Mouse (Mus musculus): ENCODE measurements around the gene Bcl3. TPM values are rescaled to one million over a fixed set of nuclear protein-coding genes. Genes with fewer than 3 reads are reported as not detected.

The Bcl3 gene
- polyA plus RNA-seq (2017; shearing (Covaris generic)), result 10 to 100 TPM; 15.9 to 19.5 TPM

DNA sequence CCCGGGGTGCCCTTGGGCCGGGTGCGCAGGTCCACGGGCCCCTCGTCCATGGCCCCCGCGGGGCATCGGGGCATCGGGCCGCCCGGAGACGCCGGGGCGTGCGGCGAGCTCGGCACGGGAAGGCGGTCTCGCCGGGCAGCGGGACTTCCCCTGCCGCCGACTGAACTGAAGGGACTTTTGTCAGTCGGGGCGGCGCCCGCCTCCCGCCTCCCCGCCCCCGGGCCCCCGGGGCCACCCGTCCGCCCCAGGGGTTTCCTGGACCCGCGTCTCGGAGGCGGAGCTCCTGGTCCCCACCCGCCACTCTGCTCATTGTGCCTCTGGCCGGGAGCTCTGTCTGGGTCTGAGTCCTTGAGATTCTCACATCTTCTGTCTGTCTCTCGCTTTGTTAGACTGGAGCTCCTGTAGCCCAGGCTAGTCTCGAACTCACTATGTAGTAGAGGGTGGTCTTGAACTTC lies at the start of gene Bcl3:
Gene Bcl3 (minus strand): TSS at position 167 of the 455 bp plus-strand sequence.
- ATAC-seq, result peak; percentile 45

DNA sequence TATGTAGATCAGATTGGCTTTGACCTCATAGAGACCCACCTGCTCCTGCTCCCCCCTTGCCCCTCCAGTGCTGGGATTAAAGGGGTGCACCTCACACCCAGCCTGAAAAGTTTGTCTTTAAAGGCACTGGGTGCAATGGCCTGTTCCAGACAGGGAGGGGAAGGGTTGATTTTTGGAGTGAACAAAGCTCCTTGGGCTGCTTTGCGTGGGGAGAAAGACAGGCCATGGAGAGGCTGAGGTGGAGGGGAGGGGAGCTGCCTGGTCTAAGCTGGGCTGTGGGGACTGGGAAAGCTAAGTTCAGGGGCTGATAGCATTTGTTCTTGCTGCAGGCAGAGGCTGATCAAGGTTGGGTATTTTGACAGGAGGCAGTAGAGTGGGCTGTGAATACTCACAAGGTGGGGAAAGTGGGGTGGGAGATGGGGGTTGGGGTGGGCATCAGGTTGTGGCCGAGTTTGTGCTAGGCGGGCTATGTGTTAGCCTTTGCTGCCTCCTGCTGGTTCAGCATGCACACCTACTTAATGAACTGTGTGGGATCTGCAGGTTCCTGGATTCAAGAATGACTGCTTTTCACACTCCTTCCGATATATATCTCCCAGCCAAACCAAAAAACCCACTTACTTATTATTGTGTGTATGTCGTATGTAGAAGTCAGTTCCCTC lies 49.5 kb upstream of the Bcl3 start:
- ATAC-seq, result no peak

DNA sequence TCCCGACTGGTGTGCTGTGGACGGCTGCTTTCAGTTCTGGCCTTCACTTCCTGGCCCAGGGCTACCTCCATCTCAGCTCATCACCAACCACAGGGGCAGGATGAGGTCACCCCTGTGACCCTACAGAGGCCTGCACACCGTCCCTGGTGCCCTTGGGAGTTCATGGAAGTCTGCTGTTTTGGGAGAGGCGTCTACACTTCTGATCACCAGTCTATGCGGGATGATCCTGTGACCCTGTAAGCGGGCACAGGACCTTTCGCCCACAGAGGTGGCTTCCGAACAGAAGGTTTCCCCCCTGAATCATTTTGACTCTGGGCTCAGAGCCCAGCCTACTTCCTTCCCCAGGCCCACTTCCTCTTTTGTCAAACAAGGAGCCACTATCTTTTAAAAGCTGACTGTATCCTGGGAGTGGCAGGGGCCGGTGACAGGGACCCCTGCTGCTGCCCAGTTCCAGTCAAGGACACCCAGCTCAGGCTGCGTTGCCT lies 48.6 kb upstream of the Bcl3 start:
- peak; percentile 72 for ATAC-seq

DNA sequence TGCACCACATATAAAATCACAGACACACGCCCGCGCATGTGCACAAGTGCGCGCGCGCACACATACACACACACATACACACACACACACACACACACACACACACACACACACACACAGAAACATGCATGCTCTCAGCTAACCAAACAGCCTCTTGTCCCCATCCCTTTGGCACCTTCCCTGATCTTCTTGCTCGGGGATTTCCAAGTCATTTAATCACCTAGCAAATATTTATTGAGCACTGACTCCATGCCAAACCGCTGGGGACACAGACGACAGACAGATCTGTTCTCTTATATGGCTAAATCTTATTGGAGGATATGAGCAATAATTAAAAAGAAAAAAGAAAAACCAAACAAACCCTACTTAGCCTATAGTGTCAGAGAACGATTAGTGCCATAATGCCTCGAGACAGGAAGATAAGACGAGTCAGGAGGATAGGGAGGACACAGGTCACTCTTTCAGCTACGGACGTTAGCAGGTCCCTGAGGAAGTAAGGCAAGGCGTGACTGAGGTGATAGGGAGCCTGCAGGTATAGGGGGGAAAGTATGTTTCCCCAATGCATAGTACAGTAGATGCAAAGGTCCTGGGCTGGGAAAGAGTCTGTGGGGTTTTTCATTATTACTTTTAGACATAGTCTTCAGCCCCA lies 45.3 kb upstream of the Bcl3 start:
- no peak for ATAC-seq

DNA sequence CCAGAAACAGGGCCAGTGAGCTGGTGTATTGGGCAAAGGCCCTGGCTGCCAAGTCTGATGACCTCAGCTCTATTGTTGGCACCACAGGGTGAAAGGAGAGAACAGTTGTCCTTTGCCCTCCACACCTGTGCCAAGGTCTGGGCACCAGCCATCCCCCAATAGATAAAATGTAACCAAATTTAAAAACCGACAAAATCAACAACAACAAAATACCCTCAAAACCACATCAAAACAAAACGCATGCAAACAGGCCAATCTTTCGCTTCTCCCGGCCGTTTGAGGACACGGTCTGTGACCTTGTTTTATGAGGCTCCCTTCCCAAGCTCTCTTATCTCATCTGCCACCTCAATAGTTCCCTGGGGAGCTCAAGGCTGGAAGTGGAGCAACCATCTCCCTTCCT lies 43.9 kb upstream of the Bcl3 start:
- ATAC-seq, result no peak

DNA sequence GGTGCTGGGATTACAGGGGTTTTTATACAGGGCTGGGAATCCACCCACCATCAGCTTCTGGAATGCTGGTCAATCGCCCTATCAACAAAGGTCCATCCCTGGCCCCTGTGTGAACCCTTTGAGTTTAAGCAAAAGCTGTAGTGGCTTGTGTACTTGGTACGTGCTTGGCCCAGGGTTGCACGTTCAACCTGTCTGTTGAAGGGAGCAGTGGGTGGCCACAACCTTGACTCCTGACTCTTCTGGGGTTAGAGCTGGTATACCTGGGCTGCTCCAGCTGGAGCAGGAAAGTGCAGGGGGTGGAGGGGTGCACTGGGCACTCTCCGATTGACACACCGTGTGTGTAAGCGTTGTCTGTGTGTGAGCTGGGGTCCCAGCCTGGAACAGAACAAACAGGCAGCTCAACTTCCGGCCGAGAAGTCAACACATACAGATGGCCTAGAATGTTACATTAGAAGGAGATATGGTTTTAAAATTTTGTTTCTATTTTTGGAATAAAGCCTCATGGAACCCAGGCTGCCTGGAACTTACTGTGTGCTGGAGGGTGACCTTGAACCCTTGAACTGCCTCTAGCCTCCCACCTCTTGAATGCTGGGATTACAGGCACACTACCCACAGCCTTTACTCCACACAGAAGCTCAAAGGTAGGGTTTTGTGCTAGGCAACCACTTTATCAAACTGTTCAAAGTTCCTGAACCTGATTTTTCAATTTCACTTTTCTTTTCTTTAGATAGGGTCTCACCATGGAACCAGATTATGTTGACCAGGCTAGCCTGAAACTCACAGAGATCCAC lies 42.9 kb upstream of the Bcl3 start:
- no peak for ATAC-seq

DNA sequence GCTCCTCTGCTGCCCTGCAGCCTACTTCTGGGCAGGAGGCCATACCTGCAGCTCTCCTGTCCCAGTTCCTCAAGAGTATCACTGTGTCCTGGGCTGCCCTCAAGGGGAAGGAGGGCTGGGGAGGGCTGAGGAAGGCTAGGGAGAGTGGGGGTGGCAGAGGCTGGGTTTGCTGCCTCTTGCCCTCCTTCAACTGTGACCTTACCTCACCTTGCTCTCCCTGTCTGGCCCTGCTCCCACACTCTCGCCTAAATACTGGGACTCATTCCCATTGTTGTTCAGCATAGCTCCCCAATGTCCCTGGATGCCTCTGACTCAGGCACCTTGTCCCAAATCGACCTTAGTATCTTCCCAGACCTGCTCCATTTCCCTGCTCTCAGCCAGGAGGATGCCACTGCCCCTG lies 41.7 kb upstream of the Bcl3 start:
- ATAC-seq, result no peak

DNA sequence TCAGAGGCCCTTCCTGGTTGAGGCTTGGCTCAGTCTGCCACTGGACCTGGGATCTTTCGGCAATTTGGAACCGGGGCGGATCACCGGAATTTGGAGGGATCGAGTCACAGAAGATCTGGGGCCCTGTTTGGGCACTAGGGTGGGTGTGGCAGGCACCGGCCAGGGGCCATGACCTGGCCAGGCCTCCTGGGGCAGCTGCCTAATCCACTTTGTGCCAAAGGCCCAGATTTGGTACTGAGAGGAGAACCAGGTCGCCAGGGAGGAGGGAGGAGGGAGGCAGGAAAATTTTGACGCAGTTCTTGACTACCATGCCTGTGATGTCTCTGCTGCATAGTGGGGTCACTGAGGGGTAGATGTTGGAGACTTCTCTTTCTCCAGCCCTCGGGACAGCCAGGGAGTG lies 38.6 kb upstream of the Bcl3 start, which contains the start of gene Ceacam16:
Gene Ceacam16 (minus strand): TSS at position 101 of the 400 bp plus-strand sequence.
- ATAC-seq, result no peak

DNA sequence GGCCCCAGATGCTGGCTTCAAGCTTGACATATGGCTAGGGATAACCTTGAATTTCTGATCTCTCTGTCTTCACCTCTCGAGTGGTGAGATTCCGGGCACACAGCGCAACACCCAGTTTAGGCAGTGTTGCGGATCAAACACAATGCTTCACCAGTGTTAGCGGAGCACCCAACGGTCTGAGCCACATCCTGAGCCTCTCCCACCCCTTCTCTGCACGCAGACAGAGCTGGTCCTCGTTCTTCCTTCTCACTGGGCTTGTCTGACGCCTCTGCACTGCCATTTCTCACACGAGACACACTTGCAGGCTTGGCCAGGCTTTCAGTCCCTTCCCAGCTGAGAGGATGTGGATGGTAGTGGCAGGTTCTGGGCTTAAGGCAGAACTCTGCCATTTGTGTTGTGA lies 37.2 kb upstream of the Bcl3 start:
- ATAC-seq, result no peak

DNA sequence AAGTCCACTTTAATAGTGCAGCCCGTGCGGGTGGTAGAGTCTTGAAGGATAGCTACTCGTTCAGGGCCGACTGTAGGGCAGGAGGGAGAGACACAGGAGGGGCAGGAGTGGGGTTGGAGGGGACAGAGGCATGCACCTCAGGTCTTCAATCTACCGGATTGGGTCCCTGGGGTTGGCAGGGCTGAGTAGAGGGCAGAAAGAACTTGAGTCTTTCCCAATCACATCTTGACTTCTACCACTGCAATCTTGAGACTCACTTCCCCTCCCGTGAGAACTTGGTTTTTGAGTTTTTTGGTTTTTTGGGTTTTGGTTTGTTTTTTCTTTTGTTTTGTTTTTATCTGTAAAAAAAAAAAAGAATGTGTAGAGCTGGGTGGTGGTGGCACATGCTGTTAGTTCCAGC lies 33.7 kb upstream of the Bcl3 start:
- no peak for ATAC-seq

DNA sequence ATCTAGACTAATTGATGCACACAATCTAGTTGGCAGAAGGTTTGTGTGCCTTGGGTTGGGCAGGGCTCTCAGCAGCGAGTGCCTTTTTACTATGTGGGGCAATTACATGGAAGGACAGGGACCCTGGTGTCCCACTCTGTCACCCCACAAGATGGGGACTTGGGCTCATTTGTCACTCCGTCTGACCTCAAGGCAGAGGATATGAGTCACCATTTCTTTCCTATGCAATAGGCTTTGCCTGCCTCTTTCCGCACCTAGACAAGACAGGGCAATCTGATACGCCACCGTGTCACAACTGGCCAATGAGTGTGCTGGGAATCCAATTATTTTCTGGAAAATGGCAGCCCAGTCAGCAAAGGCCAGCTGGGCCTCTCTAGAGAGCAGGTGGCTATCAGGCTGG lies 33.1 kb upstream of the Bcl3 start:
- ATAC-seq, result peak; percentile 66

DNA sequence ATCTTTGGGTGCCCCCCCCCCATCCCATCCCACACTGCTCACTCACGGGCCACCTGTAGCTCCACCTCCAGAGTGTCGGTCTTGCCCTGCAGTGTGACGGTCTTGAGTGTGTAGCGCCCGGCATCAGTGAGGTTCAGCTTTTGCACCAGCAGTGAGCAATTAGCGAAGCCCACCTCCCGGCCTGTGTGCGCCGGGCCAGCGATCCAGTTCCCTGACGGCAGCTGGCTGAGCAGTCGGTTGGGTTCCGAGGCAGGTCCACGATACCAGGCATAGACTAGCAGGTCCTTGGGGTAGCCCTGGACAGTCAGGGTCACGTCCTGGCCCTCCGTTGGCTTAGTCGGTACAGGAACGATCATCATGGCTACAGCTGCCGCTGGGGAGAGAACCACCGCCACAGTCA lies 31.0 kb upstream of the Bcl3 start:
- no peak for ATAC-seq

DNA sequence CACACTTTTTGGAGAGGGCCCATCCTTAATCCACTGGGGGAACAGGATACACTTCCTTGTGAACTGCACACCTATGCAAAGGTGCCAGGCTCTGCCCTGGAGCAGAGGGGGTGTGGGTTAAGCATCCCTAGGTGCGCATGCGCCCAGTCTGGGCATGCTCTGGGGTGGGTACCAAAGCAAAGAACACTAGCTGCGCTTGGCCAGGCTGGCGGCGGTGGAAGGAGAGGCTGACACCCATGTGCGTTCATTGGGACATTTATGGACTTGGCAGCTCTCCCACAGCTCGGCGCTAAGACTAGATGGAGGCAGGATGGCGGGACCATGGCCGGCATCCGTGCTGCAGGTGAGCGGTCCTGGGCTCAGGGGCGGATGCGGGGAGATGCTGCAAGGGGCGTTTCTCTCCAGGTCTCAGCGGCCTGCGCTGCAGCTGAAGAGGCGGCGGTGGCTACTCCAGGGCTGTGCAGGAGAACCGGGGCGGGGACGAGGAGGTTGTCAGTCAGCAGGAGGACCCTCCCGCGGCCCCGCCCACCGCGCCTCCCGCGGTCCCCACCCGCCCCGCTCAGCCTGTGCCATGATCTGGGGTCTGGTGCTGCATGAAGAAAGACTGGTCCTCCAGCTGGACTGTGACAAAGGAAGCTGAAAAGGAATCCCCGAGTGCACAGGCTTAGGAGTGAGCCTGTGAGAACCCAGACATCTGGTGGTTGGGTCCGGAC lies 29.4 kb upstream of the Bcl3 start, which contains the start of gene Gm19345:
Gene Gm19345 (plus strand): TSS at position 146 of the 713 bp plus-strand sequence.
- no peak for ATAC-seq

DNA sequence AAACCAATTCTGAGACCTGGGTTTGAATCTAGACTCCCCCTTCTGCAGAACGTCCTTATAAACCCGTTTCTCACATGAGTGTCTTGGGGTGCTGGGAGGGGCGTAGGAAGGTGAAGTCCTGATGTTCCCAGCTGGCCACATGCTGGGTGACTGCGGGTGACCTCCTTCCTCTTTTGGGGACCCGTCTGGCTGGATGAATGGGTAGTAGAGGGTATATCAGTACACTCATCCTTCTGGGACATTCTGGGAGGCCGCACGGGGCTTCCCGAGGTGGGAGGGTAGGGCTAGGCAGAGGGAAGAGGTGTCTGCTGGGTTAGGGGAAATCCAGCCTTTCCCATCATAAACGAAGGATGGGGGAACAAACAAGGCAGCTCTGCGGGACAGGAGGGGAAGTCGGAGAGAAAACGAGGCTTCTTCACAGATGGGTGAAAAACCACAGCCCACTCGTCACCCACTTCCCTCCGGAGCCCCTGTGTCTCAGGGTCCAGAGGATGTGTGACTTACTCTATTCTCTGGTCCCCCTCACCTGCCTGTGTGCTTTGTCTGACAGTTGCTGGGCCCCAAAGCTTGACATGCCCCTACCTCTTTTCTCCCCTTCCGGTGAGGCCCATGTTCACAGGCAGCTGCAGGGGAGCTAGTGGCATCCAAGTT lies 22.1 kb upstream of the Bcl3 start:
- ATAC-seq, result peak; percentile 53

DNA sequence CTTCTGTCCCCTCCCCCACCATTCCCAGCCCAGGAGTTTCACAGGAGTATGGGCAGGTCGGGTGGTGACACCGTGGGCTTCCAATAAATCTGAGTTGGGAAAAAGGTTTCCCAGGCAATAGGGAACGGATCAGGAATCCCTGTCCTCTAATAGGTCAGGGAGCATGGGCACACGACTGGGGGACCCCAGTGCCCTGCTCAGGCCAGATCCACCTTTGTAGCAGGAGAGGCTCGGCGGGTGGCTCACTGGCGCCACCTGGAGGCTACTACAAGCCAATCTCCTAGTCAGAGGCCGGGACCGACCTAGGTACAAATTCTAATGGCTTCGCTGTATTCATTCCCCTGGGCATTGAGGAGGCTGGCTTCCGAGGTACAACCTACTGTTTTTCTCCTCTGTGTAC lies 21.0 kb upstream of the Bcl3 start:
- peak; percentile 64 for ATAC-seq

DNA sequence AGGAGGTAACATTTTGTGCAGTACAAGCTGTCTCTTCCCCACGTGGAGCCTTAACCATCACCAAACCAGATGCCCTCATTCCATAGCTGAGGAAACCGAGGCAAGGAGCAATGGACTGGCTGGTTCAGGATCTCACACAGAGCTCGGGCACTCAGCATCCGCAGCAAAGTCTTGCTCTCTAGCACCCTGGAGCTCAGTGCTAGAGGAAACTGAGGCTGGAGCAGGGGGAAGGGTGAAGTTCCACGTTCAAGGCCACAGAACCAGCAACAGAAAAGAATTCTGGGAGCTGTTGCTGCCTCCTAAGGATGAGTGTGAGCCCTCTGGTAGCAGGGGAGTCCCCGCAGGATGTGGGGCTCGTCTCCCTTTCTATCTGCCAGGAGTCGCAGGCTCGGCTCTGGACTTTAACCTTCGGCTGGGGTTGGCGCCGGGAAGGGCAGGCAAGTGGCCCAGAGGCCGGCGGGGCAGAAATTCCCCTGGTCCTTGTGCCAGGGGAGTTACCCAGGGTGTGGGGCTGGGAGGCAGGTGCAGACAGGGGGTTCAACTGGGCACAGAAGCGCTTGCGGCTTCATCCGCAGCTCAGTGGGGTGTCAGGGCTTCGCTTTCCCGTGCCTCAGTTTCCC lies 20.4 kb upstream of the Bcl3 start:
- no peak for ATAC-seq

DNA sequence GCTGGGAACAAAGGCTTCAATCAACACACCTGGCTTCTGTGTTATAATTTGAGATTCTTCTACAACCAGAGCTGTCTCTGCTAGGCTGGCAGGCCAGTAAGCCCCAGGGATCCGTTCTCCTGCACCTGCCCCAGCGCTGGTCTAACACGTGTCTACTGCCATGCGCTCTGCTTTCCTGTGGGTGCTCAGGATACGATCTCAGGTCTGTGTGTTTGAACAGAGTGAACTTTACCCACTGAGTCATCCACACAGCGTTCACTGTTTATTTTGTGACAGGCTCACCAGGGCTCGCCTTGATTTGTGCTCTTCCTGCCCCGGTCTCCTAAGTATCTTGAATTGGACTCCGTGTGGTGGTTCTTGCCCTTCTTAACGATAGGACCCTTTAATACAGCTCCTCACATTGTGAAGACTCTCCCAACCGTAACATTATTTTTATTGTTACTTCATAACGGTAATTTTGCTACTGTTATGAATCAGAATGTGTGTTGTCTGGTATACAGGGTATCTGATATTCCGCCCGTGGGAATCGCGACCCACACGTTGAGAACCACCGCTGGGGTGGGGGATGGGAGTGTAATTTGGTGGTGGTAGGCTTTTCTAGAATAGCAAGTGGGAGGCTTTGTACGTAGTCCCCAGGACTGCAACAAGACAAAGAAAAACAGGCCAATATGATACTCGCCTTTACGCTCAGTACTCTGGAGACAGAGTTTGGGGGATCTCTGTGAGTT lies 19.3 kb upstream of the Bcl3 start:
- ATAC-seq, result no peak

DNA sequence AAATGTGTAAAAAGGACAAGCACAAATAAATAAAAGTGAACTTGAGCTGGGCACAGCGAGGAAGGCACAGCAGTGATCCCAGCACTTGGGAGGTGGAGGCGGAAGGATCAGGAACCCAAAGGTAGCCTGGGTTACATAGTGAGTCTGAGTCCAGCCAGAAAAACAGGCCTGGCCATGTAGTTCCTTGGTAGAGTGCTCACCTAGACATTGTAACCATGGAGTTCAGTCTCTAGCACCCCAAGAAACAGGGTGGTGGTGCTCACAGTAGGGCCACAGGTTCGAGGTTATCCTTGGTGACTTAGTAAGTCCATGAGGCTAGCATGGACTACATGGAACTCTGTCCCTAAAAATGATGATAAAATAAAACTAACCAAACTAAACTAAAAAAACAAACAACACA lies 18.4 kb upstream of the Bcl3 start:
- ATAC-seq, result no peak

DNA sequence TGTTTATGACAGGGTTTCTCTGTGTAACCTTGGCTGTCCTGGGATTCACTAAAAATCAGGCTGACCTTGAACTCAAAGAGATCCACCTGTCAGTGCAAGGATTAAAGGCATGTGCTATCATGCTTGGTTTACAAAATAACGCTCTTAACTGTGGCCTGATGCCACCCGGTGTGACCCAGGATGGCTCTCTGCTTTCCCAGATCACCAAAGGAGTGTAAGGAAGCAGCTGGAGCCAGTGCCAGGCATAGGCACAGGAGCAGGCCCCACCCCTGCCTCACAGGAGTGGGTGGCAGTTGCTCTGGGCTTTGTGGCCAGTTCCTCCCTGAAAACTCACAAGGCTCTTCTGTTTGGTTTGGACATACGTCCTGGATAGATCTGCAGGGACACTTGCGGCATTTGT lies 17.8 kb upstream of the Bcl3 start:
- no peak for ATAC-seq

DNA sequence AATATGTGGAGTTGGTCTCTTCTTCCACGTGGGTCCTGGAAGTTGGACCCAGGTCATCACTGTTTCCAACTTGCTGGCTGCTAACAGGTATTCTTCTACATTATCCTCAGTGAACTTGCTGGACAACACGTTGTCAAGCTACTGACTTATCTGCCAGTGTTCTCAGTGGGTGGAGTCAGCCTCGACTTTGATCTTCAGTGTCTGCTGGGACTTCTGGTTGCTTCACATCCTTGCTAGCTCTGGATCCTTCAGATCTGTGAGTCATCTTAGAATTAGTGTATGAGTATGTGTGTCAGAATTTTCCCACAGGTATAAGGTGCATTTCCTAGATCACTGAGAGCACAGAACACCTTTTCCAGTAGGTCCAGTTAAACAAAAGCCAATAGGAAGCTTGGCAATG lies 14.3 kb upstream of the Bcl3 start:
- ATAC-seq, result peak; percentile 65

DNA sequence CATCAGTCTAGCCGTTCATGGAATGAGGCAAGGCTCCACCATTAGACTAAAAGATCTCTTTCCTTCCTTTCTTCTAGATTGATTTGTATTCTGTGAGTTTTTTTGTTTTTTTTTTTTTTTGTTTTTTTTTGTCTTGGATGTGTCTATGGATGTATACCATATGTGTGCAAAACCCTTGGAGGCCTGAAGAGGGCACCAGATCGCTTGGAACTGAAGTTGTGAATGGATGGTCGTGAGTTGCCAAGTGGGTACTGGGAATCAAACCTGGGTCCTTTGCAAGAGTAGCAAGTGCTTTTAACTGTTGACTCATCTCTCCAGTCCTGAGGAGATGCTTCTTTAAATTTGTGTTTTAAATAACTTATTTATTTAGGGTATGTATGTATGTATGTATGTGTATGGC lies 11.5 kb upstream of the Bcl3 start:
- no peak for ATAC-seq

All from activated CD4-positive, CD25-positive, alpha-beta regulatory T cell, adult 4 months (primary cell).